Mouse (Mus musculus) G1E (cell line): ENCODE measurements around the gene Cox7a2l. TPM values are rescaled to one million over a fixed set of nuclear protein-coding genes. Genes with fewer than 3 reads are reported as not detected.

ENCODE experiments used
- ATAC-seq: 2 replicates; pipeline ENCODE4 v1.8.0; 2016; ENCODE audit warnings: mild to moderate bottlenecking; ENCODE audit not compliant: insufficient number of reproducible peaks, poor library complexity, low FRiP score, severe bottlenecking; ENCODE audit errors: extremely low read depth
- DNase-seq: peaks from one replicate; pipeline ENCODE4 v3.0.0; 2012; ENCODE audit warnings: low spot score
- H3K27me3 ChIP-seq: 2 replicates; pipeline ENCODE4 v1.6.1; 2012; ENCODE audit warnings: mild to moderate bottlenecking, low read length, inconsistent platforms; ENCODE audit not compliant: insufficient read depth
- H3K36me3 ChIP-seq: replicated peaks from 2 replicates; pipeline ENCODE3; 2012; ENCODE audit warnings: mild to moderate bottlenecking, inconsistent platforms
- H3K4me1 ChIP-seq: 2 replicates; pipeline ENCODE4 v1.6.1; 2012; ENCODE audit warnings: low read depth, low read length, inconsistent platforms, mixed read lengths; ENCODE audit not compliant: insufficient read depth
- H3K4me3 ChIP-seq: 2 replicates; pipeline ENCODE4 v1.5.1; 2012; ENCODE audit warnings: low read depth, mild to moderate bottlenecking, inconsistent platforms, low read length, moderate library complexity, mixed read lengths
- H3K9me3 ChIP-seq: replicated peaks from 2 replicates; pipeline ENCODE4 v1.6.1; 2012; ENCODE audit warnings: inconsistent platforms
- CTCF ChIP-seq: IDR thresholded peaks from 2 replicates; pipeline ENCODE4 v1.5.1; 2012; ENCODE audit warnings: low read depth, low read length, inconsistent platforms, mixed read lengths
- GATA1 ChIP-seq: IDR thresholded peaks from 2 replicates; pipeline ENCODE4 v1.6.1; 2012; ENCODE audit warnings: borderline replicate concordance, low read length, inconsistent platforms, mixed read lengths
- GATA2 ChIP-seq: IDR thresholded peaks from 2 replicates; pipeline ENCODE4 v1.6.1; 2012; ENCODE audit warnings: low read depth, low read length, inconsistent platforms, borderline replicate concordance
- POLR2AphosphoS5 ChIP-seq: IDR thresholded peaks from 2 replicates; pipeline ENCODE4 v1.6.1; 2012; ENCODE audit warnings: low read depth, low read length, inconsistent platforms; ENCODE audit not compliant: insufficient replicate concordance
- TAL1 ChIP-seq: conservative IDR thresholded peaks from 2 replicates; pipeline ENCODE4 v1.6.1; 2012; ENCODE audit warnings: low read depth, low read length, inconsistent platforms, mixed read lengths
- polyA plus RNA-seq: library from polyadenylated mRNA; stranded (reverse); fragments of >175 nt; gene quantifications from 2 replicates; pipeline ENCODE4 v1.2.3, GENCODE M21; 2012
- total RNA-seq, 2 experiments: library from RNA; stranded (forward) in 1 of 2; stranded (reverse) in 1 of 2; fragments of 200-1000 nt in 1 of 2; fragments of >200 nt in 1 of 2; fragmentation: Nextera tagmentation in 1 of 2; gene quantifications; 2 replicates each; pipeline ENCODE4 v1.2.3; 2014 to 2017

Gene Cox7a2l
- total and polyA plus RNA-seq, 3 experiments = 41.3 to 209 (median 140) TPM

GRCm38 (mm10) chr17:83465969-83466368 is 51.2 kb downstream of the Cox7a2l start:
- Histone ChIP-seq H3K4me3 (no peak overlapping the region), H3K9me3 (no peaks in the 10 kb centered on the region), H3K4me1 (no peaks in the 10 kb centered on the region), H3K27me3 (no peaks in the 10 kb centered on the region), H3K36me3 (peaks cover 72% of the 10 kb centered on the region)
- DNase-seq (no peak), ATAC-seq (no peak)
- TF ChIP-seq CTCF (no peak), GATA1 (no peak), POLR2AphosphoS5 (no peak), TAL1 (no peak), GATA2 (no peak)

DNA sequence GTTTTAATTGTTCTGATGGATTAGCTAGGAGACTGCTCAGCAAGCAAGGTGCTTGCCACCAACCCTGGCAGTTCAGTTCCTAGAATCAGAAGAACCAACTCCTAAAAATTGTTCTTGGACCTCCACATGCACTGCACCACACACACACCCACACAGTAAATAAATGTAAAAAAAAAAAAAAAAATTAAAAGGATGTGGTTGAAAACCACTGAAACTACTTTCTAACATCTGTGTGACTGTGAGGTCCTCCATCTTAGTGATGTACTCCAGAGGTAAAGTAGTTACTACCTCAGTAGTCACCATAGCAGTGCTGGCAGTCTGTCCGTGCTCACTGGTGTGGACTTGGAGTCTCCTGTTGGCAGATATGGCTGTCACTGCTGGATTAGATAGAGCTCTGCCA is 59.9 kb downstream of the Cox7a2l start:
- H3K4me3 ChIP-seq = no peak overlapping the region
- peaks cover 75% of the 10 kb centered on the region for H3K36me3 ChIP-seq
- DNase-seq (no peak), ATAC-seq (no peak)
- TF ChIP-seq CTCF = no peak
- no peak for TF ChIP-seq GATA1
- no peak for TF ChIP-seq POLR2AphosphoS5
- no peak for TF ChIP-seq TAL1
- no peak for TF ChIP-seq GATA2
- no peaks in the 10 kb centered on the region for H3K27me3 ChIP-seq
- no peaks in the 10 kb centered on the region for H3K4me1 ChIP-seq
- H3K9me3 ChIP-seq = no peaks in the 10 kb centered on the region

DNA sequence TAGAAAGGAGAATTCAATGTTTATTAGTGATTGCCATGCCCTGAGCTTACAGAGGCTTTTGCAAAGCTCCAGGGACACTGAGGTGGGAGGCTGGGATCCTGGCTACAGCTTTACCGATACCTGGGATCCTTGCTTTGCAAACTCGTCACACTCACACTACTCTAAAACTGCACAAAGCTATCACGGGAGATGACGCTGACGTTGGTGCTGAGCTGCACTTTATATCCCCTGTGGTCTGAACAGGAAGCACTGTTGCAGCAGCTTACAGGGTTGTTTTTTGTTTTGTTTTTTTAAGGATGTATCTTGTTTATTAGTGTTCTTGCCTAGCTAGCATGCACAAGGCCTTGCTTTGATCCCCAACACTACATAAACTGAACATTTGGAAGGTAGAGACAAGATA is 63.5 kb downstream of the Cox7a2l start:
- H3K36me3 ChIP-seq = peaks cover 82% of the 10 kb centered on the region
- no peaks in the 10 kb centered on the region for H3K27me3 ChIP-seq
- TF ChIP-seq POLR2AphosphoS5 (no peak), TAL1 (no peak), CTCF (no peak), GATA1 (no peak), GATA2 (no peak)
- no peak overlapping the region for H3K4me3 ChIP-seq
- H3K9me3 ChIP-seq = no peaks in the 10 kb centered on the region
- no peak for DNase-seq
- H3K4me1 ChIP-seq = no peaks in the 10 kb centered on the region
- no peak for ATAC-seq

DNA sequence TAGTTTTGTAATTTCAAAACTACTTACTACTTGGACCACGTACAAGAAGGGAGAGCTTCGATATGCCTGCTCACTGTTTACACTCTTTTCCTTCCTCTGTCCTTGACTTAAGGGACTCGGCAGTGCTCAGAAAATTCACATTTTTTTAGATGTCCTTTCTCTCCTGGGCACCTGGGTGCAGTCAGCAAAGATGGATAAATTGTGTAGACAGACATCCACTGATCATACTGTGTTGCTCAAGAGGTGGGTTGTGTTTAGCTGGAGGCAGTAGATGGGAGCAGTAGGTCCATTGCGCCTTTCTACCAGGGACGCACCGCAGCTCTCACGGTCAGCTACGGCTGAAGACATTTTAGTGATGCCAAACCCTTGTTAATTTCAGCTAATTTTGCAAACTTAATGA is 64.7 kb downstream of the Cox7a2l start:
- Histone ChIP-seq H3K36me3 (peaks cover 74% of the 10 kb centered on the region), H3K27me3 (no peaks in the 10 kb centered on the region), H3K4me1 (no peaks in the 10 kb centered on the region), H3K4me3 (no peak overlapping the region), H3K9me3 (no peaks in the 10 kb centered on the region)
- TF ChIP-seq GATA2 = no peak
- no peak for TF ChIP-seq GATA1
- TF ChIP-seq CTCF = no peak
- no peak for TF ChIP-seq POLR2AphosphoS5
- TF ChIP-seq TAL1 = no peak
- ATAC-seq = no peak
- DNase-seq = no peak

Other genes with a start within 250 kb of the Cox7a2l start
- 30.2 and 37.8 TPM in 2 replicates for gene Eml4, start 166.4 kb downstream of the Cox7a2l start, total RNA-seq (2014; fragmentation: Nextera tagmentation)
- 22.4 and 26.4 TPM in 2 replicates for gene Eml4, start 166.4 kb downstream of the Cox7a2l start, total RNA-seq (2017)
- 3.3 and 3.7 TPM in 2 replicates for gene Eml4, start 166.4 kb downstream of the Cox7a2l start, polyA plus RNA-seq
- gene Kcng3, start 114.6 kb upstream of the Cox7a2l start, total RNA-seq (2014; fragmentation: Nextera tagmentation) = not detected in 2 replicates
- gene Kcng3, start 114.6 kb upstream of the Cox7a2l start, total RNA-seq (2017) = 0.05 and 0.17 TPM in 2 replicates
- gene Kcng3, start 114.6 kb upstream of the Cox7a2l start, polyA plus RNA-seq = not detected in 2 replicates
- gene Mta3, start 188.8 kb upstream of the Cox7a2l start, total RNA-seq (2014; fragmentation: Nextera tagmentation) = 169 and 179 TPM in 2 replicates
- 33.7 and 35.3 TPM in 2 replicates for gene Mta3, start 188.8 kb upstream of the Cox7a2l start, total RNA-seq (2017)
- 114 and 126 TPM in 2 replicates for gene Mta3, start 188.8 kb upstream of the Cox7a2l start, polyA plus RNA-seq